Comparison of ENCODE assay signal across 31 mouse cellular contexts in genomic region chr9:52858411-52858810, GRCm38 (mm10).
A peak's percentile ranks its signal among the peaks of the same experiment; 100 is the strongest.
DNase-seq lines count a peak whose midpoint lies in the region; ATAC-seq and TF ChIP-seq lines count a peak whose summit lies in the region.
"Had no signal": no experiment of that assay in that cellular context is flagged by ENCODE, and none has a peak within 500 bp of the region (broad histone marks: within the 10 kb centered on the region; RNA-seq: fewer than 3 reads in every experiment).

No protein-coding gene starts in this region.

- H3K36me3 ChIP-seq in limb, embryonic 10.5 days = no peaks in the 10 kb centered on the region
- no peaks in the 10 kb centered on the region for H3K36me3 ChIP-seq in midbrain, embryonic 13.5 days
- H3K36me3 ChIP-seq: embryonic facial prominence, embryonic 13.5 days; forebrain, embryonic 10.5 days; G1E; hindbrain, embryonic 12.5 days; intestine, embryonic 15.5 days; limb, embryonic 15.5 days; liver, embryonic 13.5 days; midbrain, embryonic 12.5 days; neural tube, embryonic 13.5 days had no signal

- DNase-seq in frontal cortex, adult 2 months (ENCODE audit: extremely low spot score in 1 of 2, low spot score in 1 of 2) = peak; percentile 40 to 75
- no peak for DNase-seq in frontal cortex, postnatal 14 days (ENCODE audit: low spot score in 2 of 2)
- DNase-seq in left cerebral cortex, adult 11 months (ENCODE audit: low spot score) = peak; percentile 24
- DNase-seq in left cerebral cortex, postnatal 4 days = no peak
- DNase-seq in left cerebral cortex, adult 2 months (ENCODE audit: extremely low spot score in 1 of 2, low spot score in 2 of 2) = peak in 1 of 2 experiments; percentile 30
- DNase-seq in right cerebral cortex, postnatal 25 days = peak; percentile 52
- no peak for DNase-seq in limb, embryonic 10.5 days (ENCODE audit: low spot score)
- DNase-seq: adrenal gland, adult 8-10 months; cerebellum, adult 11-12 months; cerebellum, adult 9-11 months; gastrocnemius, postnatal 10 days; heart, postnatal 36 days; kidney, adult 2 months; kidney, postnatal 4 days; liver, embryonic 13.5 days; lung, adult 18-20 months; lung, postnatal 4 days had no signal

- H3K27ac ChIP-seq in left cerebral cortex, adult 2 months = peak overlapping the region; percentile 34; the same call in 1 of the 2 replicates
- H3K27ac ChIP-seq in limb, embryonic 10.5 days = no peak overlapping the region
- no peak overlapping the region for H3K27ac ChIP-seq in midbrain, embryonic 13.5 days
- H3K27ac ChIP-seq: embryonic facial prominence, embryonic 13.5 days; forebrain, embryonic 10.5 days; hindbrain, embryonic 12.5 days; hindbrain, postnatal 0 days; intestine, embryonic 15.5 days; limb, embryonic 15.5 days; liver, embryonic 13.5 days; midbrain, embryonic 12.5 days; neural tube, embryonic 13.5 days had no signal

- no peak for ATAC-seq in midbrain, embryonic 13.5 days
- ATAC-seq: forebrain, embryonic 16.5 days; hindbrain, postnatal 0 days; intestine, embryonic 15.5 days; lung, postnatal 0 days had no signal

- H3K9me3 ChIP-seq in limb, embryonic 10.5 days (replicated peaks) = no peaks in the 10 kb centered on the region
- H3K9me3 ChIP-seq in midbrain, embryonic 13.5 days = 0 out of 2 replicates have a peak, but pooled peaks cover 2% of the 10 kb centered on the region
- H3K9me3 ChIP-seq: embryonic facial prominence, embryonic 13.5 days; forebrain, embryonic 10.5 days; G1E; hindbrain, embryonic 12.5 days; intestine, embryonic 15.5 days; limb, embryonic 15.5 days; liver, embryonic 13.5 days; midbrain, embryonic 12.5 days; neural tube, embryonic 13.5 days had no signal

- H3K4me3 ChIP-seq in left cerebral cortex, adult 2 months = no peak overlapping the region
- no peak overlapping the region for H3K4me3 ChIP-seq in limb, embryonic 10.5 days
- no peak overlapping the region for H3K4me3 ChIP-seq in midbrain, embryonic 13.5 days (replicated peaks)
- H3K4me3 ChIP-seq: embryonic facial prominence, embryonic 13.5 days; forebrain, embryonic 10.5 days; hindbrain, embryonic 12.5 days; intestine, embryonic 15.5 days; limb, embryonic 15.5 days; liver, embryonic 13.5 days; megakaryocyte, embryonic 14.5 days; midbrain, embryonic 12.5 days; neural tube, embryonic 13.5 days had no signal

- no peak for TF ChIP-seq CTCF in left cerebral cortex, adult 2 months (IDR thresholded peaks at IDR 0.05)

- intact Hi-C loops in left cerebral cortex, postnatal 4 days (cut with DNase I) = no loop called here
- intact Hi-C loops in left cerebral cortex, adult 2 months (cut with DNase I) = no loop called here

- no peak overlapping the region for H3K4me2 ChIP-seq in midbrain, embryonic 13.5 days (replicated peaks)
- H3K4me2 ChIP-seq: embryonic facial prominence, embryonic 13.5 days; heart, embryonic 11.5 days; hindbrain, embryonic 12.5 days; intestine, embryonic 15.5 days; limb, embryonic 15.5 days; liver, embryonic 13.5 days; midbrain, embryonic 12.5 days; neural tube, embryonic 13.5 days had no signal

- 80% methylated on average over 4 of the region's 4 CpGs for WGBS in limb, embryonic 10.5 days
- WGBS in midbrain, embryonic 13.5 days = 74% methylated on average over 4 of the region's 4 CpGs

- no peaks in the 10 kb centered on the region for H3K4me1 ChIP-seq in limb, embryonic 10.5 days
- no peaks in the 10 kb centered on the region for H3K4me1 ChIP-seq in midbrain, embryonic 13.5 days (replicated peaks)
- H3K4me1 ChIP-seq: embryonic facial prominence, embryonic 13.5 days; forebrain, embryonic 10.5 days; hindbrain, embryonic 12.5 days; intestine, embryonic 15.5 days; limb, embryonic 15.5 days; liver, embryonic 13.5 days; megakaryocyte, embryonic 14.5 days; midbrain, embryonic 12.5 days; neural tube, embryonic 13.5 days had no signal

- no peak overlapping the region for H3K9ac ChIP-seq in midbrain, embryonic 13.5 days (replicated peaks)
- H3K9ac ChIP-seq: embryonic facial prominence, embryonic 13.5 days; hindbrain, embryonic 12.5 days; intestine, embryonic 15.5 days; limb, embryonic 15.5 days; liver, embryonic 13.5 days; midbrain, embryonic 12.5 days; neural tube, embryonic 13.5 days had no signal

- H3K27me3 ChIP-seq in limb, embryonic 10.5 days (ENCODE audit: low read depth, poor library complexity, severe bottlenecking) = no peaks in the 10 kb centered on the region
- no peaks in the 10 kb centered on the region for H3K27me3 ChIP-seq in midbrain, embryonic 13.5 days
- H3K27me3 ChIP-seq: embryonic facial prominence, embryonic 13.5 days; hindbrain, embryonic 12.5 days; intestine, embryonic 15.5 days; limb, embryonic 15.5 days; liver, embryonic 13.5 days; megakaryocyte, embryonic 14.5 days; midbrain, embryonic 12.5 days; neural tube, embryonic 13.5 days had no signal

Comparison
In these comparisons a context has a peak if more than half of its experiments do, and no peak if none do; other contexts are left out.
1. DNase-seq: peak in frontal cortex, adult 2 months (2 of 2), left cerebral cortex, adult 11 months (single experiment) and right cerebral cortex, postnatal 25 days (single experiment); none in frontal cortex, postnatal 14 days (0 of 2), left cerebral cortex, postnatal 4 days (single experiment) and limb, embryonic 10.5 days (single experiment).